Mouse (Mus musculus): ENCODE results near the gene Fam171b. TPM values are rescaled to one million over a fixed set of nuclear protein-coding genes. Genes with fewer than 3 reads are reported as not detected.

Fam171b gene
- polyA plus RNA-seq, 1 experiment from 2014 or later = 67.5 TPM

DNA sequence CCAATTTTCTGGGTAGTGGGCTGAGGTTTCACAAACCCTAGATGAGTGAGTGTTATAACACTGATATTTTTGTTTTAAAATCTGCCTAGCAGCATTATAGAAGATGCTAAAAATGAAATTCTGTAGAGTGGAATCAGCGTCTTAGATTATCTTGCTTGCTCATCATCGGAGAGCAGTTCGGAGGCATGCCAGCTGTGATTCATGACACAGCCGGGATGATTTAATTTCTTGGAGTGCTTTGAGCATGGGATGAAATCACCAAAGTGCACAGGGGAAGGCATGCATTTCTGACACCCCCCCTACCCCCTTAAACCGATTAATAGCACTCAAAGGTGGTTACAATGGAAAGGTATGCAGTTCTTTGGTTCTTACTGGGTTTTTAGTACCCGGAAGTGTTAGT, 1.6 kb downstream of the Fam171b start:
- no peak for ATAC-seq (replicated peaks)
- WGBS = 20% methylated on average over 6 of the region's 6 CpGs
- peak overlapping the region; percentile 55 for H3K4me2 ChIP-seq (replicated peaks)
- peaks cover 30% of the 10 kb centered on the region for H3K4me1 ChIP-seq
- H3K9ac ChIP-seq (replicated peaks) = peak overlapping the region; percentile 92
- H3K27me3 ChIP-seq = no peaks in the 10 kb centered on the region
- no peaks in the 10 kb centered on the region for H3K36me3 ChIP-seq
- H3K4me3 ChIP-seq = peak overlapping the region; percentile 62
- no peaks in the 10 kb centered on the region for H3K9me3 ChIP-seq
- peak overlapping the region; percentile 92; the same call in 1 of the 2 replicates for H3K27ac ChIP-seq (replicated peaks)

DNA sequence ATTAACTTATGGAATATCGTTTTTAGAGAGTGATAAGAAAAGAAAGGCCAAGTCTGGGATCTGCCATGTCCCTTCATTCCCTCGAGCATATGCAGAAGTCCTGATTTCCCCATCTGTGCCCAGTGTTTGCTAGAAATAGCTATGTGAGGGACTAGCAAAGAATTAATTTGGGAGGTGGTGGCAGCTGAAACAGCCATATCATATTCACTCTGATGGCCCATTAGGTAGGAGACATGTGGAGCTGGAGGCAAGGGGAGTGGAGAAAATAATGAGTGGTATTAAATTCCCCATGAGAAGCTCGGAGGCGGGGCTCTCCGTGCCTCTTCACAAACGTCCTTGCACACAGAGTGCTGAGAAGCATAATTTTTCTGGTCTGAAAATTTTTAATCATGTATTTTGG, 3.7 kb downstream of the Fam171b start:
- Histone ChIP-seq H3K27me3 (no peaks in the 10 kb centered on the region), H3K9me3 (no peaks in the 10 kb centered on the region), H3K36me3 (no peaks in the 10 kb centered on the region), H3K4me2 (replicated peaks) (no peak overlapping the region), H3K4me3 (no peak overlapping the region), H3K27ac (replicated peaks) (no peak overlapping the region), H3K4me1 (peaks cover 33% of the 10 kb centered on the region), H3K9ac (replicated peaks) (no peak overlapping the region)
- no peak for ATAC-seq (replicated peaks)
- 39% methylated on average over 6 of the region's 6 CpGs for WGBS

DNA sequence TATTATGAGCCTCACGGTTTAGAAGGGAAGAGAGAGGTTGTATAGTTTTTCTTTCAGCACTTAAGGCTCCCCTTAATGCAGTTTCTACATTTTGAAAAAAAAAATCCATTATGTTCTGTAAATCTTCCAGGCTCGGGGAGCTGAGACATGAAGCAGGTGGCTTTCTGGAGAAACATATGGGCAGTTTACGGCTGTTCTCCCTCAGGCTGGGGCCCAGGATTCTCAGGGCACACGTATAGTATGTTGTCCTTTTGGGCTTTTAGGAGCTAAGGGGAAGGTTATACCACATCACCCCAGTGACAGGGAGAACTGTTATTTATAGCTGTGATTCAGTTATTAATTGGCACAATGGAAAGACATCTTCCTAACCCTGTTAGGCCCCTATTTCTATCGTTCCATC, 12.7 kb downstream of the Fam171b start:
- WGBS = 50% methylated on average over 5 of the region's 5 CpGs
- Histone ChIP-seq H3K27me3 (no peaks in the 10 kb centered on the region), H3K4me3 (no peak overlapping the region), H3K4me1 (peaks cover 18% of the 10 kb centered on the region), H3K36me3 (no peaks in the 10 kb centered on the region), H3K9me3 (no peaks in the 10 kb centered on the region), H3K9ac (replicated peaks) (no peak overlapping the region), H3K4me2 (replicated peaks) (no peak overlapping the region), H3K27ac (replicated peaks) (0 out of 2 replicates have a peak overlapping the region, but pooled peaks have one; percentile 11)
- 0 out of 2 replicates have a peak, but pooled peaks have one; percentile 32 for ATAC-seq (replicated peaks)

DNA sequence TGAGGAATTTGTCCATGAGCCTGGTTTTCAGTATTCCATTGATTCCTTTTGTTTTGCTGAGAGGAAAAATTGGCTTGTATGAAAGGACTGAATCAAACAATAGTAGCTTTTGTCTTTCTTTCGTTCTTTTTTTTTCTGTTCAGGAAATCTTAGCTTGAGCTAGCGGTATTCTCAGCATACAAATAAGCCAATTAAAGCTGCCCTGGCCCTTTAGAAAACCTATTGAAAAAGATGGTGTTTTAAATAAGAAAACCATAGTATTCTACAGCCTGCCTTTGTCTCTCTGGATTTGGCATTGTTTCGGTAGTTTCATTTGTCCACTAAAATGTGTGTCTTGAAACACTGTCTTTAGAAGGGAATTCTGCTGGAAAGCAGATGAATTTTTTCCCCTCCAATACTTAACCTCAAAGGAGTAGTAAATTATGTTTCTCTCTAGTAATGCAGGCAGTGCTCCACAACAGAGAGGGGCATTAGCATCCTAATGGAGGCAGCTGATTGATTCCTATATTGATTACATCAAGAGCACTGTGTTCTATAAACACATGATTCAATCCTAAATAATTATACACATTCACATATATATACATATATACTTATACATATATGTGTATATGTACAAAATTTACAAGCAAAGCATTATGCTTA, 16.6 kb downstream of the Fam171b start:
- Histone ChIP-seq H3K4me3 (no peak overlapping the region), H3K4me1 (peaks cover 19% of the 10 kb centered on the region), H3K27me3 (no peaks in the 10 kb centered on the region), H3K27ac (replicated peaks) (peak overlapping the region; percentile 57), H3K9me3 (no peaks in the 10 kb centered on the region), H3K36me3 (no peaks in the 10 kb centered on the region), H3K9ac (replicated peaks) (no peak overlapping the region), H3K4me2 (replicated peaks) (0 out of 2 replicates have a peak overlapping the region, but pooled peaks have one; percentile 2)
- peak; percentile 60 for ATAC-seq (replicated peaks)
- WGBS = 6% methylated on average over 3 of the region's 3 CpGs

DNA sequence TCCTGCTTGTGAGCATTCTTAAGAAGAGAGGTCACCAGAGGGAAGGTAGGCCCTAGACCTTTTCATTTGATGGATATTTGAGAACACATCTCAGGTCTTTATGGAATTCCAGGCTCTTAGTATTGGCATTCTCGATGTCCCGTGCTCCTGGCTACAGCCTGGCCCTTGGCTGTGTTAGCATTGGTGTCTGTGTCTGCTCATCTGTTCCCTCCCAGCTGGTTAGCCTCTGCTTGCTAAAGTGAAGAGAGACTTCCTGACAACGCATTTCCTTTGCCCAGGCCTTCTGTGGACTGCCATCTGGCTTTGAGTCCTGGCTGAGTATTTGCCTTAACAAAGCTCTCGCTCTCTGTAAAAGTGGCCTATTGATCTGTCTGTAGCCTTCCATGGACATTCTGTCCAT, 20.5 kb downstream of the Fam171b start:
- no peaks in the 10 kb centered on the region for H3K36me3 ChIP-seq
- no peak overlapping the region for H3K27ac ChIP-seq (replicated peaks)

DNA sequence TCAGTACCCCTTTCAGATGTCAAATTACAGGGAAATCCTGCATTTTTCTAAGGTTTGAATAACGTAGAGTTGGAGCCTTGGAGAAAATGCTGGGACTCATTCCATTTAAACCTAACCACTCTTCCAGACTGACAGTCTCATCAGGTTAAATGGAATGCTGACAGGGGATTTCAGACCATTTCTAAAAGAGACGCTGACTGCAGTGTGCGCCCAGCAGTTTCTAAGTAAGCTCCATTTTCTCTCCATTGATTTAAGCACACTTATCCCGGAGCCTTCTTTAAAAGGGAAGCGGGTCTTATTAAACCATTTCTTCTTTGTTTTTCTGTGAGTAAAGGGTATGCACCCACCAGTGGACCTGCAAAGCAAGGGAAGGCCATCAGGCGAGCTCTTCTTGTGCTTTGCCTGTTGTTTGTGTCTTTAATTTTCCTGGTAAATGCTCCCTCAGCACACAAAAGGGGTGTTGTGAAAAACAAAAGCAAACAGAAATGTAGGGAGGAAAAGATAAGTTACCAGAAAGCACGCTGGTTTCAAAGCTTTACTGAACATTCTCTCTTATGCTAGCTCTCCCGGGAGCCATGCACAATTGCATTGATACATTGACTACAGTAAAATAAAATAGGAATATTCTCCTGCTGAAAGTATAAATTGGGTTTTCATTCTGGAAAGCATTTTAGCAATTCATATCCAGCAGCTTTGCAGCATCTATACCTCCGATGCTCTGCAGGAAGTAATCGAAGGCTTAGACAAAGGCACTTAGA, 23.1 kb downstream of the Fam171b start:
- Histone ChIP-seq H3K4me1 (peaks cover 20% of the 10 kb centered on the region), H3K4me3 (no peak overlapping the region), H3K9ac (replicated peaks) (0 out of 2 replicates have a peak overlapping the region, but pooled peaks have one; percentile 3), H3K27ac (replicated peaks) (peak overlapping the region; percentile 62), H3K27me3 (no peaks in the 10 kb centered on the region), H3K4me2 (replicated peaks) (peak overlapping the region; percentile 10), H3K36me3 (no peaks in the 10 kb centered on the region), H3K9me3 (no peaks in the 10 kb centered on the region)
- ATAC-seq (replicated peaks) = peak; percentile 24; the same call in 1 of the 2 replicates
- 11% methylated on average over 10 of the region's 10 CpGs for WGBS

More for the DNA sequence above, 20.5 kb downstream of the Fam171b start:
- 72% methylated on average over 4 of the region's 4 CpGs for WGBS
- Histone ChIP-seq H3K9me3 (no peaks in the 10 kb centered on the region), H3K4me1 (peaks cover 23% of the 10 kb centered on the region), H3K4me3 (no peak overlapping the region), H3K9ac (replicated peaks) (no peak overlapping the region), H3K27me3 (no peaks in the 10 kb centered on the region), H3K4me2 (replicated peaks) (no peak overlapping the region)
- ATAC-seq (replicated peaks) = no peak

DNA sequence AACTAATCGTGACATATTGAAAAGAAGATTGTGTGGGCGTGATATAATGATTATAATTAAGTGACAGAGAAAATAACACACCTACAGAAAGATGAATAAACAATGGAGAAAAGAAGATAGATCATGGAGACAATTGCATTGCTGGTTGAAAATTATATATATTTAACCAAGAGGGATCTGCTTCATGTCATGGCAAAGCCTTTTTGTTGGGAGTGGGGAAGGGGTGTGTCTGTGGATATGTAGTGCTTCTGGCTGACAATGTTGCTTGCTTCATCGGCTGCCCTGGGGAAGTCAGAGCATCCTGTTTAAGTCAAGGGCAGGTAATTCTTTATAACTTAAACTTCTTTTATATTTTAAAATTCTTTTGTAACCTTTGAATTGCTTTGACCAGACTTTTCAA, 36.1 kb downstream of the Fam171b start:
- no peaks in the 10 kb centered on the region for H3K9me3 ChIP-seq
- H3K9ac ChIP-seq (replicated peaks) = no peak overlapping the region
- 71% methylated on average over 3 of the region's 3 CpGs for WGBS
- H3K4me3 ChIP-seq = no peak overlapping the region
- no peaks in the 10 kb centered on the region for H3K36me3 ChIP-seq
- no peaks in the 10 kb centered on the region for H3K27me3 ChIP-seq
- H3K4me2 ChIP-seq (replicated peaks) = no peak overlapping the region
- H3K27ac ChIP-seq (replicated peaks) = no peak overlapping the region
- ATAC-seq (replicated peaks) = peak; percentile 36
- H3K4me1 ChIP-seq = peaks cover 7% of the 10 kb centered on the region; the same call in 1 of the 2 replicates

DNA sequence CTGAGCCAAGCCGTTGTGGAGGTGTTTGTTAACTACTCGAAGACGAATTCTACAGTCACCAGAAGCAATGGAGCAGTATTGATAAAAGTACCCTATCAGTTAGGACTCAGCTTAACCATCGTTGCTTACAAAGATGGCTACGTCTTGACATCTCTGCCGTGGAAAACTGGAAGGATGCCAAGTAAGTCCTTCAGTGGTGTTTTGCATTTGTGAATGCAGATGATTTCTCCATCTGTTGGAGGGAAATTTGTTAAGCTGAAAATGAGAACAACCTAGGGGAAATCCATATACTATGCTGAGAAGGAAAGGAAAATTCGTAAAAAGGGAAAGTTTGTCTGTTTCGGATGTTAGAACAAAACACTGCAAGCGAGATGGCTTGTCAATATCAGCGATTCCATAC, 41.0 kb downstream of the Fam171b start:
- 0 out of 2 replicates have a peak, but pooled peaks have one; percentile 39 for ATAC-seq (replicated peaks)
- no peaks in the 10 kb centered on the region for H3K36me3 ChIP-seq
- no peak overlapping the region for H3K9ac ChIP-seq (replicated peaks)
- H3K9me3 ChIP-seq = no peaks in the 10 kb centered on the region
- no peak overlapping the region for H3K4me2 ChIP-seq (replicated peaks)
- H3K4me3 ChIP-seq = no peak overlapping the region
- no peaks in the 10 kb centered on the region for H3K27me3 ChIP-seq
- 0 out of 2 replicates have a peak, but pooled peaks cover 4% of the 10 kb centered on the region for H3K4me1 ChIP-seq
- WGBS = 68% methylated on average over 10 of the region's 10 CpGs
- H3K27ac ChIP-seq (replicated peaks) = peak overlapping the region; percentile 41; the same call in 1 of the 2 replicates

DNA sequence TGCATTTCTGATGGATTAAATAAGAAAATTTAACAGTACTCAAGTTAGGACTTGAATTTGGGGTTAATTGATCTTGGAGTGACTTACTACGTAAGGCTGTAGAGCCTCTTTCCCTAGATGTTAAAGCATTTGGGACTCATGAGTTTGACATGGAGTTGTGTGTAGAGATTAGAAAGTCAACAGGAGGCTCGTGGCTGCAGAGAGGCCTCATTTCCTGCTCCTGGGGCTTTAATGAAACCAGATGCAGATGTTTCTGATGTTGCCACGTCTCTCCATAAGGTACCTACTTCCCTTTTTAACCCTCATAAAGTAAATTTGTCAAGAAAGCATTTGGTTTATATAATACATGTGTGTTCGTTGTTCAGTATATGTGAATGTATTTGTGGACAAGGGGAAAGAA, 43.8 kb downstream of the Fam171b start:
- ATAC-seq (replicated peaks) = no peak
- no peak overlapping the region for H3K9ac ChIP-seq (replicated peaks)
- no peak overlapping the region for H3K4me3 ChIP-seq
- 83% methylated on average over 4 of the region's 4 CpGs for WGBS
- 0 out of 2 replicates have a peak, but pooled peaks cover 2% of the 10 kb centered on the region for H3K36me3 ChIP-seq
- no peak overlapping the region for H3K27ac ChIP-seq (replicated peaks)
- no peaks in the 10 kb centered on the region for H3K27me3 ChIP-seq
- H3K9me3 ChIP-seq = no peaks in the 10 kb centered on the region
- no peak overlapping the region for H3K4me2 ChIP-seq (replicated peaks)
- H3K4me1 ChIP-seq = 0 out of 2 replicates have a peak, but pooled peaks cover 2% of the 10 kb centered on the region

DNA sequence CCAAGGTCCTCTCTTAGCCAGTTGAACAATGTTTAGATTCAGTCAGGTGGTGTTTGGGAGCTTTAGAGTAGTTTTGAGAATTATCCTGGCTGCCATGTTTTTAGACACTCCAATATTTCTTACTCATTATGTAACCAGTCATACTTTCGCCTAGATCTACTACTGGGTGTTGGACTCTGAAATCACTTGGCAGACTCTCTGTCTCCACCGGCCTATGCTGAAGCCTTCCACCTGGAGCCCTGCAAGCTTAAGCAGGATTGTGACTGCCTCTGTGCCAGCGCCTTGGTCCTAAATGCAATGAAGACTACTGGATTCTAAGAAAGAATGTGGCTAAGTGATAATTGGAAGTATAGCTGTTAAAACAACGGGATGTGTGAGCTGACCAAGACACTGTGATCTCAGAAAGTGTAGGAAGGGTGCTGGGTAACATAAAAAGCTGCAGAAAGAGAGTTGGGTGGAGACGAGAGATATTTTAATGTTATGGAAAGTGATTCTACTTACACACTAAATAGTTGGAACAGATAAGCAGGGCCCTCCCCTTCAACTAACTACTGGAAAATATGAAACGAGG, 71.5 kb downstream of the Fam171b start:
- H3K4me2 ChIP-seq (replicated peaks) = no peak overlapping the region
- H3K9ac ChIP-seq (replicated peaks) = no peak overlapping the region
- peaks cover 16% of the 10 kb centered on the region for H3K36me3 ChIP-seq
- no peak for ATAC-seq (replicated peaks)
- WGBS = 84% methylated on average over 6 of the region's 6 CpGs
- no peaks in the 10 kb centered on the region for H3K4me1 ChIP-seq
- H3K27ac ChIP-seq (replicated peaks) = no peak overlapping the region
- H3K4me3 ChIP-seq = no peak overlapping the region
- no peaks in the 10 kb centered on the region for H3K9me3 ChIP-seq
- H3K27me3 ChIP-seq = no peaks in the 10 kb centered on the region

DNA sequence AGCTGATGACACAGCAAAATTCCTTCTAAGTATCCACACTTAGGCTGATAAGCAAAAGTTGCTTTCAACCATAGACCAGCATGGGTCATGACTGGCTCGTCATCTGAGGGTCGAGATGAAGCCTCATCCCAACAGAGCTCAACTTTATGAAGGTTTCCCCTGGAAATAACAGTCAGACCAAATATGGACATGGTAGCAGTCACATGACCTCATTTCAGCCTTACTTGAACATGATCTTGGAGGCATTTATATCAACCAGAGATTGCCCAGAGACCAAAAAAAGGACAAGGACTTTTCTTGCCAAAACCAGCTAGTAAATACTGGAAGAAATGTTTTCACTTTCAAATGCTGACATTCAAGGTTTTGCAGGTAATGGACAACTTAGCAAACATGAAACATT, 81.3 kb downstream of the Fam171b start:
- H3K27me3 ChIP-seq = no peaks in the 10 kb centered on the region
- ATAC-seq (replicated peaks) = no peak
- no peak overlapping the region for H3K4me3 ChIP-seq
- 89% methylated on average over 2 of the region's 2 CpGs for WGBS
- H3K4me1 ChIP-seq = no peaks in the 10 kb centered on the region
- H3K27ac ChIP-seq (replicated peaks) = no peak overlapping the region
- no peaks in the 10 kb centered on the region for H3K9me3 ChIP-seq
- H3K36me3 ChIP-seq = no peaks in the 10 kb centered on the region
- no peak overlapping the region for H3K4me2 ChIP-seq (replicated peaks)
- no peak overlapping the region for H3K9ac ChIP-seq (replicated peaks)

DNA sequence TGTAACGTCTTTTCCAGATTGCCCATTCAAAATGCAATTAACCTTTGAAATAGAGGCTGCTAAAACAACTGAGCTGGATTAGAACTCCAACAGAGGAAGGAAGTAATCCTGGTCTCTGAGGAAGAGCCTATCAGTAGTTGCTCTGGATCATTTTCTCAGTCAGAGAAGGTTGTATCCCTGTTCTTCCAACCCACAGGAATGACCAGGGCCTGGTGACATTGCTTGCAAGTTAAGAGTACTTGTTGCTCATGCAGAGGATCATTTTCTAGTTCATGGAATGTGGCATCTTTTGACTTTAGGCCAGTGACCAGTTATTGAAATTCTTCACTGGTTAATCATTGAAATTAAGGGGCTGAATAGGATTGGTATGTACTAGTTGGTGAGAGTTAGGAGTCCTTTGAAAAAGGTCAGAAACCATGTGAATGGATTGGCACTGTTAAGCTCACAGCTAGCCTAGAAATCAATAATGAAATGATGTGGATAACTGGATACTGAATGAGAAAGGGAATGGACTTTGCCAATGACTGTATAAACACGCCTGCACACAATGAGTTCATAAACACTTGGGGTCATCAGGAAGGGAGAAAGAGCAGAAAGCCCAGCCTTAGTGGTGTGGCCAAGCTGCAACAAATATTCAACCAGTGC, 89.6 kb downstream of the Fam171b start:
- 80% methylated on average over 2 of the region's 2 CpGs for WGBS
- no peaks in the 10 kb centered on the region for H3K4me1 ChIP-seq
- no peak overlapping the region for H3K27ac ChIP-seq (replicated peaks)
- no peak for ATAC-seq (replicated peaks)
- H3K9me3 ChIP-seq = no peaks in the 10 kb centered on the region
- H3K4me3 ChIP-seq = no peak overlapping the region
- no peaks in the 10 kb centered on the region for H3K36me3 ChIP-seq
- H3K27me3 ChIP-seq = no peaks in the 10 kb centered on the region
- no peak overlapping the region for H3K9ac ChIP-seq (replicated peaks)
- H3K4me2 ChIP-seq (replicated peaks) = no peak overlapping the region

Data from forebrain, embryonic 15.5 days (tissue).